Mouse (Mus musculus): Measurements from ENCODE around the gene Flot2.
A peak's percentile ranks its signal among the peaks of the same experiment; 100 is the strongest.

The Flot2 gene

GRCm38 (mm10) chr11:78062563-78062962, 24.8 kb downstream of the Flot2 start:
- no peak for DNase-seq (ENCODE audit: low read depth, low spot score)

DNA sequence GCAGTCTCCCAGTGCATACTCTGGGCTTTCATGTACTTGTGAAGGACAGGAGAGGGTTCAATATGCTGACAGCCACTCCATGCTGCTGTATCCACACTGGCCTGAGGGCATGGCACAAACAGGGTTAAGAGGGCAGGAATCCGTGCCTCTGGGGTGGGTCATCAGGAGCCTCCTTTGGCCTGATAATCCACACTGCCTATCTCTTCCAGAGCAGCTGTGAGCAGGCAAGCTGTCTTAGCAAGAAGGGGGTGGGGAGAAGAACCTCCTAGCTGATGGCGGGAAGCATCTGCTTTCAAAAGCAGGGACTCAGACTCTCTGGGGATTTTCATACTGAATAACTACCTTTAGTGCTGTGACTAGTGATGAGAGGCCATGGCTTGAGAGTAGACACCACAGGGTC, 28.2 kb downstream of the Flot2 start:
- DNase-seq (ENCODE audit: low read depth, low spot score), result peak; percentile 82

GRCm38 (mm10) chr11:78066641-78067040, 28.9 kb downstream of the Flot2 start:
- DNase-seq (ENCODE audit: low read depth, low spot score), result no peak

DNA sequence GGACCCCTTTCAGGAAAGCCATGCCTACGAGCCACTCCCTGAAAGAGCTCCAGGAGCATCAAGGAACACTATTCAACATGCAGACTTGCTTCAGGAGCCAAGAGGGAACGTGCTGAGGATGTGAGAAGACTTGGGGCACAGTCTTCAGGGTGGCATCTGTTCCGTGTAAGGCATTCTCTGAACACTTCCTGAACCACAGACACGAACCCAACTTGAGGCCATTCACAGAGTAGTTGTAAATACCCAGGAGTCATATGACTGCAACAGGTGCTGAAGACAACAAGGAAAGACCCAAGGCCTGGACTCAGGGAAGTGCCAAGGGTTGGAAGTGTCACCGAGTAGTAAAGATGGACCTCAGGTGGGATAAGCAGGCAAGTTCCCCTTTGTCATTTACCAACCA, 29.8 kb downstream of the Flot2 start:
- DNase-seq (ENCODE audit: low read depth, low spot score), result no peak

- no peak for DNase-seq (ENCODE audit: low read depth, low spot score)
Observed at GRCm38 (mm10) chr11:78069130-78069529, 31.4 kb downstream of the Flot2 start.

DNA sequence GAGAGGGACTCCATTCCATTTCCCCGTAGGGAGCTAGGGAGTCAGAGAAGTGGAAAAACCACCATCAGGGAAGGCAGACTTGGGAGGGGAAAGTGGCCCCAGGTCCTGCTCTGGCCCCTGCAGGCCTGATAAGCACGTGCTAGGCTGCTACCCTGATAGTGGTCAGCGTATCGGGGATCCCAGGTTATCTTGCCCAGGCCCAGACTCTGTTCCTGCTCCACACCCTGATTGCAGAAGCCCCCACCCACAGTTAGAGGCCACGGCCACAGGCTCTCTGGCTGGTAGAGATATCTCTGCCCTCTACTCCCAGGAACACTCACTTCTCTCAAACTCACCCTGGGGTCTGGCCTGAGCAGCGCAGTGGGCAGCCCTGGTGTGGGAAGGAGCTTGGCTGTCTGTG, 31.9 kb downstream of the Flot2 start:
- peak; percentile 75 for DNase-seq (ENCODE audit: low read depth, low spot score)

DNA sequence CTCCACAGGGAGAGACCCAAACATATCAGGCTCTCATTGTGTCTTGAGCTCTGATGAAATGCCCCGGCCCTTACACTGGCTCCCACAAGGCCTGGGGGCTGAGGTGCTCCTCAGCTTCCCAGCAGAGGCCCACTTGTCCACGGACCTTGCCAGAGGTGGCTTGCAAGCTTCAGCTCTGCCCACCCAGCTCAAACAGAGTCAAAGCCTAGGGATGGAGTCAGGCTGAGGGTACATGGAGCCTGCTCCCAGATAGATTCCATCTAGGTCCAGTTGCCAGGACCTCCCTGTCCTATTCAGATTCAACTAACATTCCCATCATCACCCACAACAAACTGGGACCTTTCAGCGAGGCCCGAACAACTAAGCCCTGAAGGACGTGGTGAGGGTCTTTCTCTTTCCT, 34.2 kb downstream of the Flot2 start:
- no peak for DNase-seq (ENCODE audit: low read depth, low spot score)

- peak; percentile 88 for DNase-seq (ENCODE audit: low read depth, low spot score)
Observed at GRCm38 (mm10) chr11:78072425-78073130, 34.8 kb downstream of the Flot2 start.

GRCm38 (mm10) chr11:78073577-78074276, 36.0 kb downstream of the Flot2 start:
- DNase-seq (ENCODE audit: low read depth, low spot score), result peak; percentile 80

DNA sequence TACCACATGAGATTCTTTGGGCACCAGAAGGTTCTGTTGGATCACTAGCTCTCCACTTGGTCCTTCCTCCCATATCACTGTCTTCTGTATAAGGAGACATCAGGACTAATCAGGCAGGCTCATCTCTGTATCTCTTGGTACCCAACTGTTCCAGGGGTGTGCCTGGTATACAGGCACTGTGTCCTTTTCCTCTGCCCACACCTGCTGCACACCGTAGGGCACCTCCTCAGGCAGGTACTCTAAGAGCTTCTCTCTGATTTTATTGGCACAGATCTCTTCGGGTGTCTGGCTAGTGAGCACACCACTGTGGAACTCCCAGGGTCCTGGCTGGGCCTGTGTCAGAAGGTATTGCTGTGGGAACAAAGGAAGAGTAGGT, 36.5 kb downstream of the Flot2 start:
- DNase-seq (ENCODE audit: low read depth, low spot score), result no peak

DNA sequence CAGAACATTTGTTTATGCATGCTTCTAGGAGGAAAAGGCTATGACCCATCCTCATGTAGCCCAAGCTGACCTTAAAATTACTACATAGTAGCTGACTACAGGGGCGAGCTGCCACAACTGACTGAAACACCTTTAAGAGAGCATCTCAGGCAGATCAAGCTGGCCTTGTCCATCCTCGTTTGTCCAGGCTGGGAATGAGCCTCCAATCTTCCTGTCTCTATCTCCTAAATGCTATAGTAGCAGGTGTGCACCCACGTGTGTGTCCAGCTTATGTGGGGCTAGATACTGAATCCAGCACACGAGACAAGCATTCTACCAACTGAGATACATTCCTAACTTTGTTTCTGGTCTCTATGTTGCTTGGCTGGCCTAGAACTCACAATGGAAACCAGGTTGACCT, 36.9 kb downstream of the Flot2 start:
- DNase-seq (ENCODE audit: low read depth, low spot score), result no peak

DNA sequence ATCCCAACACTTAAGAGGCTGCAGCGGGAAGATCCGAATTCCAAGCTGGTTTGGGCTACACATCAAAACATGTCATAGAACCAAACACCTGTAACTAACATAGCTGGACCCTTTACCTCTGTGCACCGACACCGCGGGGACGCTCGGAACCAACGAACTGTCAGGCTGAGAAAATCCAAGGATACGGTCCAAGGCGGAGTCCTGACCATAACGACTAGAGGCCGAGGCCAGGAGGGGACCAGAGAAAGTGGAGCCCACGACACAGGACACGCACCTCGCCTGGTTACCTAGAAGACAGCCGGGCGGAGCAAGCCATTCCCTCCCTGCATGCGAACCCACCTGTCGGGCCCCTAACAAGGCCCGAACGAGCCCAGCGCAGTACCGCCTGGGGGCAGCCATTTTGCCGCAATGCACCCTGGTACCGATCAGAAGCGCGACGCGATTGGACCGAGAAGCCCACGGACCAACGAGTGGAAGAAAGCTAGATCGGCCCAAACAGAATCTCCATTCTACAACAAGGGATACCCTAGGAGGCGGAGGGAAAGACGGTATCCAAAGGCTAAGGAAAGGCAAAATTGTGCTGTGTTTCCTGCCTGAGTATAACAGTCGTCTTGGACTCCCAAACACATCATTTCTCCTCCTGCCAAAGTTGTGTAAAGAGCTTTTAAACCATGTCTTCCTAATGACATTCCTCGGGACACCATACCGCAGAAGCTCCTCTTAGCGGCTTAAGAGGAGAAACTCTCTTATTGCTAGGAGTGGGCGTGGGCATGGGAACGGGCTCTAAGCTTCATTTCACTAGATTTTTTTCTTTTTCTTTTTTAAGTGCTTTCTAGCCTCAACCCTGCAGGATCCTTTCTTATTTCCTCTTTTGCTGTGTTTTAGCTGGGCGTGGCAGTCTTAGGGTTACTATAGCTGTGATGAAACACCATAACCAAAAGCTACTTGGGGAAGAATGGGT, 42.5 kb downstream of the Flot2 start, which contains the start of gene Eral1:
TSS of gene Eral1 (minus strand) at position 423 of the 961 bp plus-strand sequence.
- no peak for DNase-seq (ENCODE audit: low read depth, low spot score)

DNA sequence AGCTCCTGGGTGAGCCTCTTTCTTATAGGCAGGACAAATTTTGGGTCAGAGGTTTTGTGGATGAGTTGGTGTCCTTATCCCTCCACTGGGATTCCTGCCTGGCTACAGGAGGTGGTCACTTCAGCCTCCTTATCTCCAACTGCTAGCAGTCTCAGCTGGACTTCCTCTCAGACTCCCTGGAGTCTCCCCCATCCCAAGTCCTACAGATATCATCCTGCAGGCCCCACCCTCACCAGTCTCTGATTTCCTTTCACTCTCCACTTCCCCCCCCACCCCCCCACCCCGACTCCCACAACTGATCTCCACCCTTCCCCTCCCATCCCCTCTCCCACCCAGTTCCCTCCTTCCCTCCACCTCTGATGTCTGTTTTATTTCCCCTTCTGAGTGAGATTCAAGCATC, 45.9 kb downstream of the Flot2 start:
- DNase-seq (ENCODE audit: low read depth, low spot score), result no peak

- no peak for DNase-seq (ENCODE audit: low read depth, low spot score)
Observed at GRCm38 (mm10) chr11:78086925-78087479, 49.3 kb downstream of the Flot2 start.

- no peak for DNase-seq (ENCODE audit: low read depth, low spot score)
Observed at GRCm38 (mm10) chr11:78087756-78088281, 50.1 kb downstream of the Flot2 start.

DNA sequence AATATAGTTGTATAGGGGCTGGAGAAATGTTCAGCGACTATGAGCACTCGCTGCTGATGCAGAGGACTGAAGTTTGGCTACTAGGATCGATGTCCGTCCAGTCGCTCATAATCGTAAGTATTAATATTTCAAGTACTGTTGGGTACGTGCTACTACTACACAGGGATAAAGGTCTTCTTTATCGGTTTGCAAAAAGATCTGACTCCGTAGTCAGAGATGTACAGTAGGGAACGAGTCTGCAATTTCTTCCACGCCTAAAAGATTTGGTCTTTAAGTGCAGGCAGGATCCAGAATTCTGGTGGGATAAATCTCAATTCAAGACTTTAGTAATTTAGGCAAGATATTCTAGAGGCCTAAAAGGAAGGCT, 56.4 kb downstream of the Flot2 start:
- no peak for DNase-seq (ENCODE audit: low read depth, low spot score)

DNA sequence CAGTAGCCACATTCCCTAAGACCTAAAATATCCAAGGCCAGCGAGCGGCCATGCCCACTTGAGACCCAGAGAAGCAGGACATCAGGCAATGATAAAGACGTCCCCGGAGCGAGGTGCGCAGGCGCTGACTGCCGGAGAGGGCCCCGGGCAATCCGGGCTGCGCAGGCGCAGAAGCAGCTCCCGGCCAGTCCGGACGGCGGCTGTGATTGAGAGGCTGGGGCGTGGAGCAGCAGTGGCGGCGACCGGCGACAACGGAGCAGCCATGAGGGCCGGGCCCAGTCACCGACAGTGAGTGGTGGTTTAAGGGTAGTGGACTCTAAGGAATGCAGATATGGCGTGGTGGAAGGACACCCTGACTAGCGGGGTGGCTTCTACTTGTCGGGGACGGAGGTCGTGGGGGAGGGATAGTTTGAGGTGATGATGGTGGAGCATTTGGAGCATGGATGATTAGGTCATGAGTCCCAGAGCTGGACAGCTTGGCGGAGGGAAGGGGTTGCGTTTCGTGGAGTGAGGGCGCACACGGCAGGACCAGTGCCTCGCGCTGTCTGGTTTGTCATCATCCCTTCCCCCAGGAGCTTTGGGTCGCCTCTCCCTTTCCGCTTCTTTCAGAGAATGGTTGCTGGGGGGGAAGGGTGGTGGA, 56.9 kb downstream of the Flot2 start, which contains the start of gene Fam222b:
TSS of gene Fam222b (plus strand) at position 157 of the 640 bp plus-strand sequence.
- DNase-seq (ENCODE audit: low read depth, low spot score), result peak; percentile 71

GRCm38 (mm10) chr11:78095144-78095516, 57.4 kb downstream of the Flot2 start:
- DNase-seq (ENCODE audit: low read depth, low spot score), result no peak

GRCm38 (mm10) chr11:78097077-78097476, 59.3 kb downstream of the Flot2 start:
- no peak for DNase-seq (ENCODE audit: low read depth, low spot score)

DNA sequence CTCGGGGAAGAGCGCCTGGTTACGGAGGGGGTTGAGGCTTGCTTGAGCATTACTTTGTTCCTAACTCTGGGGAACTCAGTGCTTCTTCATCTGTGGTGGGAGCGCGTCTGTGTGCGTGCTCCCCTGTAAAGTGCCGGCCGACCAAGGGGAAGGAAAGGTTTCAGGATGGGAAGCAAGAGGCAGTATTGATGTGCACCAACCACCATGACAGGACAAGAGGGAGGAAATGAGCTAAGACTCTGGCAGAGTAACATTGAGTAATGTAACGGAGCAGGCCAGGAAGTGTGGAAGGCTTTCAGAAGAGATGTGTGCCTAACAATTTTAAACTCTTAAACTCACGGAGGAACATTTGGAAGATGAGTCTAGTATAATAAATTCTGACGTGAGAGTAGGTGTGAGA, 63.0 kb downstream of the Flot2 start:
- DNase-seq (ENCODE audit: low read depth, low spot score), result no peak

DNA sequence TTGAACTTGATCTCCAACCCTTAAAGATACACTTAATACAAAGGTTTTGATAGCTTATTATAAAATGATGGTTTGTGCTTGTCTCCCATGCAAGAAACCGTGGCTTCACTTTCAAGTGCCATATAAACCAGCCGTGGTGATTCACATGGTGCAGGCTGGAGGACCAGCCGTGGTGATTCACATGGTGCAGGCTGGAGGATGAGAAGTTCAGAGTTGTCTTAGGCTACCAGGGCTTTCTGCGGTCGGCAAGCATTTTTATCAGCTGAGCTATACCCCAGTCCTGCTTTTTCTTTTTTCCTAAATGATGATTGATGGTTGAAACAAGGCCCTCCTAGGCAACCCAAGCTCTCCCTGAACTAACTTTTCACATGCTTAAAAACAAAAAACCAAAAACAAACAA, 64.4 kb downstream of the Flot2 start:
- no peak for DNase-seq (ENCODE audit: low read depth, low spot score)

Measured in c-Kit-negative CD71-positive TER-119-positive erythroid progenitor cells, embryonic 14.5 days (primary cell).